Mouse (Mus musculus): ENCODE results near the gene Ankle2.

DNA sequence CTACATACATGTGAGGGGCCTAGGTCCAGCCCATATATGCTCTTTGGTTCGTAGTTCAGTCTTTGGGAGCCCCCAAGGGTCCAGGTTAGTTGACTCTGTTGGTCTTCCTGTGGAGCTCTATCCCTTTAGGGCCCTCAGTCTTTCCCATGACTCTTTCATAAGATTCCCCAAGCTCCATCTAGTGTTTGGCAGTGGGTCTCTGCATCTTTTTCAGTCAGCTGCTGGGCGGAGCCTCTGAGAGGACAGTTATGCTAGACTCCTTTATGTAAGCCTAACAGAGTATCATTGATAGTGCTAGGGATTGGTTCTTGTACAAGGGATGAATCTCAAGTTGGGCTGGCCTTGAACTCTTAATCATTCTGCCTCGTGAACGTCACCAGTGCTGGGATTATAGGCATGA, 10.5 kb upstream of the Ankle2 start:
- TF ChIP-seq EP300 (IDR thresholded peaks at IDR 0.05; ENCODE audit: low read depth) (no peak), CTCF (IDR thresholded peaks at IDR 0.05; ENCODE audit: low read depth) (no peak)

All from liver, embryonic 14.5 days (tissue).